Mouse (Mus musculus): ENCODE measurements around the gene Ifrd2. TPM values are rescaled to one million over a fixed set of nuclear protein-coding genes. Genes with fewer than 3 reads are reported as not detected.

Gene Ifrd2
- polyA plus RNA-seq, 1 experiment = 65.1 TPM

- peak overlapping the region; percentile 26 for H3K4me3 ChIP-seq (ENCODE audit: control insufficient read depth, insufficient read depth, low read length)
- TF ChIP-seq CTCF (IDR thresholded peaks at IDR 0.05; ENCODE audit: borderline replicate concordance, control insufficient read depth, extremely low read depth, insufficient read depth, low read length, poor library complexity) (no peak), POLR2A (IDR thresholded peaks at IDR 0.05; ENCODE audit: control insufficient read depth, extremely low read depth, insufficient read depth, low read length, poor library complexity) (no peak)
- H3K27ac ChIP-seq (ENCODE audit: control insufficient read depth, insufficient read depth, low read length) = peak overlapping the region; percentile 75
- H3K4me1 ChIP-seq (replicated peaks; ENCODE audit: control insufficient read depth, insufficient read depth, low read length) = peaks cover 76% of the 10 kb centered on the region
- 56% methylated on average over 15 of the region's 15 CpGs for WGBS
- no peak for DNase-seq
- H3K27me3 ChIP-seq (ENCODE audit: control insufficient read depth, insufficient read depth, low read length) = no peaks in the 10 kb centered on the region
- 0 out of 2 replicates have a peak, but pooled peaks cover 4% of the 10 kb centered on the region for H3K36me3 ChIP-seq (ENCODE audit: control insufficient read depth, insufficient read depth, low read length)
Observed at GRCm38 (mm10) chr9:107626158-107626843, 38.9 kb downstream of the Ifrd2 start.

GRCm38 (mm10) chr9:107626844-107627277 is 39.4 kb downstream of the Ifrd2 start:
- TF ChIP-seq POLR2A (IDR thresholded peaks at IDR 0.05; ENCODE audit: control insufficient read depth, extremely low read depth, insufficient read depth, low read length, poor library complexity) (0 out of 2 replicates have a peak, but pooled peaks have one; percentile 15), CTCF (IDR thresholded peaks at IDR 0.05; ENCODE audit: borderline replicate concordance, control insufficient read depth, extremely low read depth, insufficient read depth, low read length, poor library complexity) (peak; percentile 96; the same call in 1 of the 2 replicates)
- 0% methylated on average over 2 of the region's 2 CpGs for WGBS
- Histone ChIP-seq H3K4me3 (ENCODE audit: control insufficient read depth, insufficient read depth, low read length) (peak overlapping the region; percentile 26), H3K27ac (ENCODE audit: control insufficient read depth, insufficient read depth, low read length) (peak overlapping the region; percentile 75), H3K36me3 (ENCODE audit: control insufficient read depth, insufficient read depth, low read length) (0 out of 2 replicates have a peak, but pooled peaks cover 4% of the 10 kb centered on the region), H3K4me1 (replicated peaks; ENCODE audit: control insufficient read depth, insufficient read depth, low read length) (peaks cover 82% of the 10 kb centered on the region), H3K27me3 (ENCODE audit: control insufficient read depth, insufficient read depth, low read length) (no peaks in the 10 kb centered on the region)
- peak; percentile 94 for DNase-seq

GRCm38 (mm10) chr9:107627387-107628255 is 40.2 kb downstream of the Ifrd2 start:
- H3K27ac ChIP-seq (ENCODE audit: control insufficient read depth, insufficient read depth, low read length) = peak overlapping the region; percentile 75
- H3K36me3 ChIP-seq (ENCODE audit: control insufficient read depth, insufficient read depth, low read length) = no peaks in the 10 kb centered on the region
- TF ChIP-seq CTCF (IDR thresholded peaks at IDR 0.05; ENCODE audit: borderline replicate concordance, control insufficient read depth, extremely low read depth, insufficient read depth, low read length, poor library complexity) (no peak), POLR2A (IDR thresholded peaks at IDR 0.05; ENCODE audit: control insufficient read depth, extremely low read depth, insufficient read depth, low read length, poor library complexity) (no peak)
- H3K27me3 ChIP-seq (ENCODE audit: control insufficient read depth, insufficient read depth, low read length) = no peaks in the 10 kb centered on the region
- H3K4me3 ChIP-seq (ENCODE audit: control insufficient read depth, insufficient read depth, low read length) = no peak overlapping the region
- DNase-seq = peak; percentile 22
- 73% methylated on average over 20 of the region's 20 CpGs for WGBS
- H3K4me1 ChIP-seq (replicated peaks; ENCODE audit: control insufficient read depth, insufficient read depth, low read length) = peaks cover 90% of the 10 kb centered on the region

- 68% methylated on average over 15 of the region's 15 CpGs for WGBS
- DNase-seq = peak; percentile 33
- Histone ChIP-seq H3K27me3 (ENCODE audit: control insufficient read depth, insufficient read depth, low read length) (no peaks in the 10 kb centered on the region), H3K4me3 (ENCODE audit: control insufficient read depth, insufficient read depth, low read length) (no peak overlapping the region), H3K36me3 (ENCODE audit: control insufficient read depth, insufficient read depth, low read length) (no peaks in the 10 kb centered on the region), H3K27ac (ENCODE audit: control insufficient read depth, insufficient read depth, low read length) (peak overlapping the region; percentile 79), H3K4me1 (replicated peaks; ENCODE audit: control insufficient read depth, insufficient read depth, low read length) (peaks cover 88% of the 10 kb centered on the region)
- TF ChIP-seq CTCF (IDR thresholded peaks at IDR 0.05; ENCODE audit: borderline replicate concordance, control insufficient read depth, extremely low read depth, insufficient read depth, low read length, poor library complexity) (no peak), POLR2A (IDR thresholded peaks at IDR 0.05; ENCODE audit: control insufficient read depth, extremely low read depth, insufficient read depth, low read length, poor library complexity) (no peak)
Observed at GRCm38 (mm10) chr9:107628721-107629410, 41.4 kb downstream of the Ifrd2 start.

- Histone ChIP-seq H3K27ac (ENCODE audit: control insufficient read depth, insufficient read depth, low read length) (peak overlapping the region; percentile 79), H3K4me1 (replicated peaks; ENCODE audit: control insufficient read depth, insufficient read depth, low read length) (peaks cover 83% of the 10 kb centered on the region), H3K4me3 (ENCODE audit: control insufficient read depth, insufficient read depth, low read length) (no peak overlapping the region), H3K36me3 (ENCODE audit: control insufficient read depth, insufficient read depth, low read length) (no peaks in the 10 kb centered on the region), H3K27me3 (ENCODE audit: control insufficient read depth, insufficient read depth, low read length) (no peaks in the 10 kb centered on the region)
- TF ChIP-seq POLR2A (IDR thresholded peaks at IDR 0.05; ENCODE audit: control insufficient read depth, extremely low read depth, insufficient read depth, low read length, poor library complexity) = no peak
- no peak for TF ChIP-seq CTCF (IDR thresholded peaks at IDR 0.05; ENCODE audit: borderline replicate concordance, control insufficient read depth, extremely low read depth, insufficient read depth, low read length, poor library complexity)
- WGBS = 11% methylated on average over 4 of the region's 4 CpGs
- peak; percentile 26 for DNase-seq
Observed at GRCm38 (mm10) chr9:107629411-107629730, 41.9 kb downstream of the Ifrd2 start.

GRCm38 (mm10) chr9:107629901-107630425 is 42.5 kb downstream of the Ifrd2 start:
- Histone ChIP-seq H3K4me1 (replicated peaks; ENCODE audit: control insufficient read depth, insufficient read depth, low read length) (peaks cover 77% of the 10 kb centered on the region), H3K27me3 (ENCODE audit: control insufficient read depth, insufficient read depth, low read length) (no peaks in the 10 kb centered on the region), H3K27ac (ENCODE audit: control insufficient read depth, insufficient read depth, low read length) (peak overlapping the region; percentile 79), H3K36me3 (ENCODE audit: control insufficient read depth, insufficient read depth, low read length) (no peaks in the 10 kb centered on the region), H3K4me3 (ENCODE audit: control insufficient read depth, insufficient read depth, low read length) (no peak overlapping the region)
- no peak for TF ChIP-seq POLR2A (IDR thresholded peaks at IDR 0.05; ENCODE audit: control insufficient read depth, extremely low read depth, insufficient read depth, low read length, poor library complexity)
- TF ChIP-seq CTCF (IDR thresholded peaks at IDR 0.05; ENCODE audit: borderline replicate concordance, control insufficient read depth, extremely low read depth, insufficient read depth, low read length, poor library complexity) = no peak
- 42% methylated on average over 14 of the region's 14 CpGs for WGBS
- DNase-seq = peak; percentile 63

All from thymus, adult 2 months (tissue).